Mouse (Mus musculus): Measurements from ENCODE around the gene Gm2035. TPM values are rescaled to one million over a fixed set of nuclear protein-coding genes. Genes with fewer than 3 reads are reported as not detected.
"Not testable (repeated sequence)": the region's sequence is repeated elsewhere in the genome, so short reads cannot be mapped to it uniquely, and the experiment has no call there.

Gene Gm2035
- polyA plus RNA-seq (2012; rRNA removed) = not detected in 2 replicates

DNA sequence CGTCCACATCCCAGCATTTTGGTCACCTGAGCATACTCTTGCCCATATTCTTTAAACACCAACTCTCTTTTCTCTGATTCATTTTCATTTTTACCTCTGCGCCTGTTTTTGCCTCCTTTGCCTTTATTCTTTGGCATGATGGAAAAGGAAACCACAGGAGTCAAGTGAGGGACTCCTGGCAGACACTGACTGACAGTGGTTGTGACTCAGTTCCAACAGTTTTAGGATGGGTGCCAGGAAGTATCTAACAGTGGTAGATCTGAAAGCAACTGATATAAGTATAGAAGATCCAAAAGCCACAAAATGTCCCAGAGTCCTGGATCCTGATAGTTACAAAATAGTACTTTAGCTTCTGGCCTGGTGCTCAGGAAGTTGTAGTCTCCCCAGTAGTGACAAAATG, at the start of gene Gm2035:
Gm2035 (minus strand) TSS at position 137 of the 400 bp plus-strand sequence.
- DNase-seq (ENCODE audit: extremely low spot score in 1 of 2, low spot score in 1 of 2) = not testable (repeated sequence)

- not testable (repeated sequence) for DNase-seq (ENCODE audit: extremely low spot score in 1 of 2, low spot score in 1 of 2)
These were observed 34.1 kb upstream of the Gm2035 start, which contains the start of gene Gm2042 for GRCm38 (mm10) chr12:87953780-87954179. TSS of gene Gm2042 (plus strand) at chr12:87954080.

- not testable (repeated sequence) for DNase-seq (ENCODE audit: extremely low spot score in 1 of 2, low spot score in 1 of 2)
These were observed 24.6 kb downstream of the Gm2035 start, which contains the start of gene Gm2022 for GRCm38 (mm10) chr12:87895070-87895469. TSS of gene Gm2022 (plus strand) at chr12:87895370.

GRCm38 (mm10) chr12:87873772-87874171, 45.9 kb downstream of the Gm2035 start, which contains the start of gene Gm2016:
TSS of gene Gm2016 (plus strand) at chr12:87874072.
- not testable (repeated sequence) for DNase-seq (ENCODE audit: extremely low spot score in 1 of 2, low spot score in 1 of 2)

Other genes starting within 250 kb of the Gm2035 start
- not detected in 2 replicates for gene Gm21319, start 144.1 kb downstream of the Gm2035 start, polyA plus RNA-seq (2012; rRNA removed)
- gene Gm21936, start 124.3 kb downstream of the Gm2035 start, polyA plus RNA-seq (2012; rRNA removed) = not detected in 2 replicates
- gene BB287469, start 103.3 kb downstream of the Gm2035 start, polyA plus RNA-seq (2012; rRNA removed) = not detected in 2 replicates
- not detected in 2 replicates for gene Gm2001, start 77.5 kb downstream of the Gm2035 start, polyA plus RNA-seq (2012; rRNA removed)
- not detected in 2 replicates for gene Gm2016, start 45.8 kb downstream of the Gm2035 start, polyA plus RNA-seq (2012; rRNA removed)
- not detected in 2 replicates for gene Gm2022, start 24.5 kb downstream of the Gm2035 start, polyA plus RNA-seq (2012; rRNA removed)
- gene Gm2042, start 34.2 kb upstream of the Gm2035 start, polyA plus RNA-seq (2012; rRNA removed) = not detected in 2 replicates
- not detected in 2 replicates for gene Gm2075, start 92.0 kb upstream of the Gm2035 start, polyA plus RNA-seq (2012; rRNA removed)
- not detected in 2 replicates for gene Gm6803, start 98.9 kb upstream of the Gm2035 start, polyA plus RNA-seq (2012; rRNA removed)
- gene Gm2056, start 107.1 kb upstream of the Gm2035 start, polyA plus RNA-seq (2012; rRNA removed) = not detected in 2 replicates
- not detected in 2 replicates for gene Gm16368, start 163.8 kb upstream of the Gm2035 start, polyA plus RNA-seq (2012; rRNA removed)

Measured in frontal cortex, adult 2 months (tissue).